Mouse (Mus musculus) macrophage (primary cell): ENCODE measurements around the gene Jag2. TPM values are rescaled to one million over a fixed set of nuclear protein-coding genes. Genes with fewer than 3 reads are reported as not detected.

Source experiments
- H3K27ac ChIP-seq: fragments of 350-480 bp; formaldehyde crosslinking; 2 replicates; pipeline ENCODE4 v1.9.0; 2021
- H3K36me3 ChIP-seq: fragments of 350-480 bp; formaldehyde crosslinking; 2 replicates; pipeline ENCODE4 v1.9.0; 2021; ENCODE audit errors: inconsistent target
- H3K4me3 ChIP-seq: fragments of 350-480 bp; formaldehyde crosslinking; 2 replicates; pipeline ENCODE4 v1.9.0; 2021; ENCODE audit errors: inconsistent target
- H3K79me2 ChIP-seq: fragments of 350-480 bp; formaldehyde crosslinking; 2 replicates; pipeline ENCODE4 v1.9.0; 2021; ENCODE audit errors: inconsistent target
- WGBS: methylation state at CpG from one replicate; pipeline ENCODE4 v1.1.7; 2026; ENCODE audit warnings: inconsistent platforms; ENCODE audit not compliant: missing documents; 5-methylcytosine and 5-hydroxymethylcytosine counted together
- polyA plus RNA-seq: library from polyadenylated mRNA; stranded (reverse); fragments of 250-400 nt; gene quantifications from 3 replicates; pipeline ENCODE4 v1.2.4, GENCODE M21; 2018; ENCODE audit warnings: inconsistent platforms

The Jag2 gene
- polyA plus RNA-seq, 1 experiment from 2014 or later: 0.14 TPM

DNA sequence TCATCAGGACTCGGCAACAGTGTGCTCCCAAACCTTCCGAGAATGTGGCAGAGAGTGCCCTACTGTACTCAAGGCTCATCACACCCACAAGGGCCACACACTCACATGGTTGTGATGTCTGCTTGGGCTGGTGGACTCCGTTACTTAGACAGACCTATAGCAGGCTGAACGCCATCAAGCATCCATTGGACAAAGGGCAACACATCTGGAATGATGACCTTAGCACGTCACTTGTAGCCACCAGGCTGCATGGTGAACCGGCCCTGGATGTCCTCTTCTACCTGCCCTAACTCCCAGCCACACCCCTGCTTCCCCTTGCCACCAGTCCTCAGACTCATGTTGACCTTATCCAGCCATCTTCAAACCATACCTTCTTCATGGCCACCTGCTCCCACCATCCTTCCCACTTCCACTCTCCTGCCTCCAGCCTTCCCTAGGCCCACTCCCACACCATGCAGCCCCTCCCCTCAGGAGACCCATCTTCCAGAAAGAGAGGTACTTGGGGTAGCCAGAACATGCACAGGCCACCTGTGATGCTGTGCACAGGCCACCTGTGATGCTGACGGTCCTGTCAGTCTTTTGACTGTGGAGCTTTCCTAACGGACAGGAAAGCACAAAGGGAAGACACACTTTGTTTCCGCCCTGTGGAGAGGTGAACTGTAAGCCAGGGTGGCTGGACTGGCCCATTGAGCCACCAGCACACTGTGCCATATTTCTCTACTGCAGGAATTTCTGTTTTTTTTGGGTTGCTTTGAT, 70.8 kb downstream of the Jag2 start:
- Histone ChIP-seq H3K27ac (no peak overlapping the region), H3K4me3 (no peak overlapping the region), H3K36me3 (no peaks in the 10 kb centered on the region), H3K79me2 (no peaks in the 10 kb centered on the region; the same call in 1 of the 2 replicates)
- WGBS: 92% methylated on average over 9 of the region's 9 CpGs

Other genes with a start within 250 kb of the Jag2 start
- gene Cep170b, start 209.3 kb downstream of the Jag2 start, polyA plus RNA-seq: 3.1 to 9.1 TPM (median 4.7 TPM) in 3 replicates
- 131 to 514 TPM (median 230 TPM) in 3 replicates for gene Pld4, start 169.1 kb downstream of the Jag2 start, polyA plus RNA-seq
- gene Ahnak2, start 127.1 kb downstream of the Jag2 start, polyA plus RNA-seq: 41.7 to 78.3 TPM (median 63.2 TPM) in 3 replicates
- gene Clba1, start 120.8 kb downstream of the Jag2 start, polyA plus RNA-seq: 1.9 to 4.4 TPM (median 4.2 TPM) in 3 replicates
- 10.7 to 17.8 TPM (median 14.2 TPM) in 3 replicates for gene Cdca4, start 100.4 kb downstream of the Jag2 start, polyA plus RNA-seq
- 1.7 to 5.8 TPM (median 2.0 TPM) in 3 replicates for gene Gpr132, start 61.5 kb downstream of the Jag2 start, polyA plus RNA-seq
- gene Nudt14, start 12.3 kb upstream of the Jag2 start, polyA plus RNA-seq: 5.3 to 15.2 TPM (median 11.4 TPM) in 3 replicates
- 5.3 to 10.9 TPM (median 9.7 TPM) in 3 replicates for gene Btbd6, start 46.7 kb upstream of the Jag2 start, polyA plus RNA-seq
- 15.4 to 26.6 TPM (median 18.3 TPM) in 3 replicates for gene Brf1, start 70.9 kb upstream of the Jag2 start, polyA plus RNA-seq
- gene Pacs2, start 84.7 kb upstream of the Jag2 start, polyA plus RNA-seq: 42.2 to 56.7 TPM (median 54.3 TPM) in 3 replicates
- gene Tex22, start 144.7 kb upstream of the Jag2 start, polyA plus RNA-seq: not detected in 3 replicates
- gene Mta1, start 168.5 kb upstream of the Jag2 start, polyA plus RNA-seq: 18.9 to 28.3 TPM (median 24.5 TPM) in 3 replicates
- 0.39 to 0.53 TPM (median 0.46 TPM) in 3 replicates for gene Crip2, start 210.5 kb upstream of the Jag2 start, polyA plus RNA-seq
- gene Crip1, start 216.5 kb upstream of the Jag2 start, polyA plus RNA-seq: 173 to 304 TPM (median 230 TPM) in 3 replicates
- 0.63 to 3.8 TPM (median 0.75 TPM) in 3 replicates for gene Tedc1, start 226.6 kb upstream of the Jag2 start, polyA plus RNA-seq